Mouse (Mus musculus) c-Kit-positive CD71-negative TER-119-negative erythroid progenitor cells, embryonic 14.5 days (primary cell): ENCODE measurements around the gene Tm9sf1.

Experiments used
- DNase-seq: peaks from one replicate; pipeline ENCODE4 v3.0.0-alpha.2; 2013; ENCODE audit warnings: low read depth

Gene Tm9sf1

GRCm38 (mm10) chr14:55590748-55591330 lies 52.8 kb downstream of the Tm9sf1 start, which contains the start of gene Psme2:
Gene Psme2 (minus strand): TSS chr14:55591113.
- peak; percentile 96 for DNase-seq

GRCm38 (mm10) chr14:55589771-55590448 lies 53.7 kb downstream of the Tm9sf1 start:
- no peak for DNase-seq

- DNase-seq, result no peak
Observed at GRCm38 (mm10) chr14:55589271-55589670, 54.3 kb downstream of the Tm9sf1 start.

DNA sequence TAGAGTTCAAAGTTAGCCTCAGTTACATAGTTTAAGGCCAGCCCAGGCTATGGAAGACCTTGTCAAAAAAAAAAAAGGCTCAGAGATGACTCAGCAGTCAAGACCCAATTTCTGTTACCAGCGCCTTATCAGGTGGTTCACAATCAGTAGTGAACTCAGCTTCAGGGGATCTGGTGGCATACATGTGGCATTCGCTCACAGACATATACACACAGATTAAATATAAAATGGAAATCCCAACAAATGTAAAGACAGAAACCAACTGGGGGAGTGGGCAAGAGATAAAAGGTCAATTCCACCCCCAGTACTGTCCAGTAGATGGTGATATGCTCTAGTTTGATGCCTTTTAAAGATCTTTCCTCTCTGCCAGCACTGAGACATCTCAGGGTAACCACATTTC lies 57.5 kb downstream of the Tm9sf1 start:
- DNase-seq, result no peak
